Mouse (Mus musculus) hindbrain, embryonic 14.5 days (tissue): ENCODE results near the gene Acot7. TPM values are rescaled to one million over a fixed set of nuclear protein-coding genes. Genes with fewer than 3 reads are reported as not detected.
A peak's percentile ranks its signal among the peaks of the same experiment; 100 is the strongest.

Experiments
- ATAC-seq: fragments of 200-750 bp; cut with Nextera tagmentation; 2 replicates; pipeline ENCODE4 v1.8.0; 2017; ENCODE audit warnings: moderate number of reproducible peaks, mild to moderate bottlenecking, moderate TSS enrichment, moderate library complexity; ENCODE audit not compliant: low FRiP score
- DNase-seq: peaks from one replicate; pipeline ENCODE4 v3.0.0-alpha.2; 2015; ENCODE audit warnings: low spot score
- H3K27ac ChIP-seq: fragments of 300-500 bp; sonication (generic); 2 replicates; pipeline ENCODE4 v1.5.1; 2014; ENCODE audit warnings: mild to moderate bottlenecking, moderate library complexity
- H3K27me3 ChIP-seq: fragments of 300-500 bp; sonication (generic); 2 replicates; pipeline ENCODE4 v1.6.1; 2014; ENCODE audit warnings: mild to moderate bottlenecking, low read length, mixed read lengths; ENCODE audit not compliant: control insufficient read depth, insufficient read depth
- H3K36me3 ChIP-seq: fragments of 300-500 bp; sonication (generic); replicated peaks from 2 replicates; pipeline ENCODE4 v1.6.1; 2014; ENCODE audit not compliant: control insufficient read depth, insufficient read depth
- H3K4me1 ChIP-seq: fragments of 300-500 bp; sonication (generic); replicated peaks from 2 replicates; pipeline ENCODE4 v1.6.1; 2014; ENCODE audit warnings: antibody characterized with exemption, low read length, mixed read lengths; ENCODE audit not compliant: control insufficient read depth, insufficient read depth
- H3K4me2 ChIP-seq: fragments of 300-500 bp; sonication (generic); replicated peaks from 2 replicates; pipeline ENCODE4 v1.6.1; 2014; ENCODE audit warnings: mild to moderate bottlenecking, moderate library complexity
- H3K4me3 ChIP-seq: fragments of 300-500 bp; sonication (generic); replicated peaks from 2 replicates; pipeline ENCODE4 v1.5.1; 2014; ENCODE audit warnings: mild to moderate bottlenecking, low read length
- H3K9ac ChIP-seq: fragments of 300-500 bp; sonication (generic); 2 replicates; pipeline ENCODE4 v1.6.1; 2014
- H3K9me3 ChIP-seq: fragments of 300-500 bp; sonication (generic); 2 replicates; pipeline ENCODE4 v1.6.1; 2016; ENCODE audit warnings: low read length; ENCODE audit not compliant: control insufficient read depth
- WGBS: fragments of 180-500 bp; shearing (Covaris S2); extraction: QIAGEN DNeasy Blood & Tissue Kit; methylation state at CpG from one replicate; pipeline ENCODE4 v1.1.7; 2014; 5-methylcytosine and 5-hydroxymethylcytosine counted together
- polyA plus RNA-seq: library from polyadenylated mRNA; unstranded; fragments of >200 nt; fragmentation: Nextera tagmentation; extraction: Ambion mirVana; gene quantifications from 2 replicates; pipeline ENCODE4 v1.2.1, GENCODE M21; 2014

The Acot7 gene
- polyA plus RNA-seq, 1 experiment from 2014 or later = 352 TPM

- no peaks in the 10 kb centered on the region; the same call in 1 of the 2 replicates for H3K4me1 ChIP-seq
- ATAC-seq = no peak
- H3K4me2 ChIP-seq = no peak overlapping the region
- 40% methylated on average over 4 of the region's 4 CpGs for WGBS
- peaks cover 62% of the 10 kb centered on the region for H3K27me3 ChIP-seq
- H3K9ac ChIP-seq = no peak overlapping the region
- no peaks in the 10 kb centered on the region for H3K9me3 ChIP-seq
- DNase-seq = no peak
- no peak overlapping the region for H3K4me3 ChIP-seq
- no peaks in the 10 kb centered on the region for H3K36me3 ChIP-seq
- no peak overlapping the region for H3K27ac ChIP-seq
These were observed 17.2 kb upstream of the Acot7 start for GRCm38 (mm10) chr4:152160748-152161147.

GRCm38 (mm10) chr4:152161601-152162000 lies 16.3 kb upstream of the Acot7 start:
- 79% methylated on average over 6 of the region's 6 CpGs for WGBS
- Histone ChIP-seq H3K36me3 (no peaks in the 10 kb centered on the region), H3K27ac (no peak overlapping the region), H3K27me3 (peaks cover 61% of the 10 kb centered on the region), H3K4me2 (no peak overlapping the region), H3K9me3 (no peaks in the 10 kb centered on the region), H3K9ac (no peak overlapping the region), H3K4me1 (no peaks in the 10 kb centered on the region; the same call in 1 of the 2 replicates), H3K4me3 (no peak overlapping the region)
- no peak for ATAC-seq
- DNase-seq = no peak

- WGBS = 100% methylated on average over 2 of the region's 2 CpGs
- no peak overlapping the region for H3K9ac ChIP-seq
- H3K27me3 ChIP-seq = peaks cover 53% of the 10 kb centered on the region
These were observed 15.2 kb upstream of the Acot7 start for GRCm38 (mm10) chr4:152162748-152163147.

GRCm38 (mm10) chr4:152165036-152165931 lies 12.7 kb upstream of the Acot7 start:
- Histone ChIP-seq H3K27me3 (peaks cover 27% of the 10 kb centered on the region), H3K9me3 (no peaks in the 10 kb centered on the region), H3K4me1 (no peaks in the 10 kb centered on the region), H3K4me2 (no peak overlapping the region), H3K36me3 (no peaks in the 10 kb centered on the region), H3K9ac (no peak overlapping the region), H3K27ac (no peak overlapping the region), H3K4me3 (no peak overlapping the region)
- DNase-seq (peak; percentile 67), ATAC-seq (no peak)
- WGBS = 26% methylated on average over 22 of the region's 22 CpGs

More at GRCm38 (mm10) chr4:152162748-152163147, 15.2 kb upstream of the Acot7 start:
- Histone ChIP-seq H3K27ac (no peak overlapping the region), H3K4me3 (no peak overlapping the region), H3K9me3 (no peaks in the 10 kb centered on the region), H3K4me1 (no peaks in the 10 kb centered on the region; the same call in 1 of the 2 replicates), H3K4me2 (no peak overlapping the region), H3K36me3 (no peaks in the 10 kb centered on the region)
- no peak for DNase-seq
- ATAC-seq = no peak

GRCm38 (mm10) chr4:152168052-152168451 lies 9.9 kb upstream of the Acot7 start:
- no peak overlapping the region for H3K27ac ChIP-seq
- no peak overlapping the region for H3K4me2 ChIP-seq
- H3K36me3 ChIP-seq = no peaks in the 10 kb centered on the region
- no peaks in the 10 kb centered on the region for H3K4me1 ChIP-seq
- H3K9ac ChIP-seq = no peak overlapping the region
- DNase-seq (no peak), ATAC-seq (no peak)
- no peaks in the 10 kb centered on the region for H3K9me3 ChIP-seq
- WGBS = 47% methylated on average over 8 of the region's 8 CpGs
- no peaks in the 10 kb centered on the region for H3K27me3 ChIP-seq
- H3K4me3 ChIP-seq = no peak overlapping the region

- H3K27me3 ChIP-seq = 0 out of 2 replicates have a peak, but pooled peaks cover 7% of the 10 kb centered on the region
- no peaks in the 10 kb centered on the region for H3K36me3 ChIP-seq
- no peak overlapping the region for H3K4me3 ChIP-seq
- ATAC-seq (no peak), DNase-seq (no peak)
- no peaks in the 10 kb centered on the region for H3K4me1 ChIP-seq
- H3K9me3 ChIP-seq = no peaks in the 10 kb centered on the region
- H3K4me2 ChIP-seq = no peak overlapping the region
- no peak overlapping the region for H3K27ac ChIP-seq
- no peak overlapping the region for H3K9ac ChIP-seq
- 85% methylated on average over 7 of the region's 7 CpGs for WGBS
These were observed 8.8 kb upstream of the Acot7 start for GRCm38 (mm10) chr4:152169103-152169502.

- Histone ChIP-seq H3K27me3 (peaks cover 18% of the 10 kb centered on the region; the same call in 1 of the 2 replicates), H3K9me3 (no peaks in the 10 kb centered on the region), H3K4me2 (no peak overlapping the region)
These were observed 7.6 kb upstream of the Acot7 start for GRCm38 (mm10) chr4:152170286-152170685.

GRCm38 (mm10) chr4:152171543-152171942 lies 6.4 kb upstream of the Acot7 start:
- Histone ChIP-seq H3K9ac (no peak overlapping the region), H3K27ac (no peak overlapping the region), H3K4me2 (no peak overlapping the region), H3K9me3 (no peaks in the 10 kb centered on the region), H3K4me3 (no peak overlapping the region), H3K4me1 (no peaks in the 10 kb centered on the region), H3K36me3 (no peaks in the 10 kb centered on the region), H3K27me3 (peaks cover 23% of the 10 kb centered on the region; the same call in 1 of the 2 replicates)
- WGBS = 85% methylated on average over 6 of the region's 6 CpGs
- ATAC-seq (no peak), DNase-seq (no peak)

More at GRCm38 (mm10) chr4:152170286-152170685, 7.6 kb upstream of the Acot7 start:
- Histone ChIP-seq H3K4me1 (no peaks in the 10 kb centered on the region), H3K27ac (no peak overlapping the region), H3K9ac (no peak overlapping the region), H3K4me3 (no peak overlapping the region), H3K36me3 (no peaks in the 10 kb centered on the region)
- 87% methylated on average over 10 of the region's 10 CpGs for WGBS
- DNase-seq = no peak
- no peak for ATAC-seq

GRCm38 (mm10) chr4:152173041-152173440 lies 4.9 kb upstream of the Acot7 start:
- Histone ChIP-seq H3K9ac (no peak overlapping the region), H3K27me3 (peaks cover 23% of the 10 kb centered on the region; the same call in 1 of the 2 replicates), H3K4me3 (no peak overlapping the region), H3K4me1 (peaks cover 6% of the 10 kb centered on the region; the same call in 1 of the 2 replicates), H3K36me3 (no peaks in the 10 kb centered on the region), H3K4me2 (no peak overlapping the region), H3K9me3 (no peaks in the 10 kb centered on the region), H3K27ac (no peak overlapping the region)
- under 1% methylated on average over 5 of the region's 5 CpGs for WGBS
- DNase-seq (peak; percentile 82), ATAC-seq (no peak)
